Mouse (Mus musculus) stomach, embryonic 16.5 days (tissue): ENCODE results near the gene Macc1. TPM values are rescaled to one million over a fixed set of nuclear protein-coding genes. Genes with fewer than 3 reads are reported as not detected.
"Not testable (repeated sequence)": the region's sequence is repeated elsewhere in the genome, so short reads cannot be mapped to it uniquely, and the experiment has no call there.

ENCODE experiments used
- ATAC-seq: fragments of 200-750 bp; cut with Nextera tagmentation; 2 replicates; pipeline ENCODE4 v1.8.0; 2017; ENCODE audit warnings: moderate number of reproducible peaks, moderate TSS enrichment; ENCODE audit not compliant: insufficient read depth, low FRiP score
- H3K27ac ChIP-seq: fragments of 300-500 bp; sonication (generic); 2 replicates; pipeline ENCODE4 v1.5.1; 2014; ENCODE audit warnings: low read length
- H3K27me3 ChIP-seq: fragments of 300-500 bp; sonication (generic); 2 replicates; pipeline ENCODE4 v1.6.1; 2014; ENCODE audit warnings: low read length, control low read depth, mixed read lengths; ENCODE audit not compliant: control insufficient read depth, insufficient read depth
- H3K36me3 ChIP-seq: fragments of 300-500 bp; sonication (generic); 2 replicates; pipeline ENCODE4 v1.6.1; 2014; ENCODE audit warnings: low read length; ENCODE audit not compliant: control insufficient read depth, insufficient read depth
- H3K4me1 ChIP-seq: fragments of 300-500 bp; sonication (generic); 2 replicates; pipeline ENCODE4 v1.6.1; 2014; ENCODE audit warnings: low read length, control low read depth, mixed read lengths; ENCODE audit not compliant: control insufficient read depth, insufficient read depth
- H3K4me2 ChIP-seq: fragments of 300-500 bp; sonication (generic); 2 replicates; pipeline ENCODE4 v1.6.1; 2014; ENCODE audit warnings: low read depth, low read length, mixed read lengths
- H3K4me3 ChIP-seq: fragments of 300-500 bp; sonication (generic); replicated peaks from 2 replicates; pipeline ENCODE4 v1.5.1; 2014; ENCODE audit warnings: mild to moderate bottlenecking, low read length
- H3K9ac ChIP-seq: fragments of 300-500 bp; sonication (generic); 2 replicates; pipeline ENCODE4 v1.6.1; 2014; ENCODE audit warnings: low read length
- H3K9me3 ChIP-seq: fragments of 300-500 bp; sonication (generic); replicated peaks from 2 replicates; pipeline ENCODE4 v1.6.1; 2016; ENCODE audit warnings: low read length, control low read depth; ENCODE audit not compliant: control insufficient read depth
- WGBS: fragments of 180-500 bp; shearing (Covaris S2); extraction: QIAGEN DNeasy Blood & Tissue Kit; methylation state at CpG from one replicate; pipeline ENCODE4 v1.1.7; 2014; 5-methylcytosine and 5-hydroxymethylcytosine counted together
- polyA plus RNA-seq: library from polyadenylated mRNA; unstranded; fragments of >200 nt; fragmentation: Nextera tagmentation; extraction: Ambion mirVana; gene quantifications from 2 replicates; pipeline ENCODE4 v1.2.1, GENCODE M21; 2015

Macc1 gene
- polyA plus RNA-seq, 1 experiment from 2014 or later, result 7.2 TPM

GRCm38 (mm10) chr12:119313014-119313763, 881 bp upstream of the Macc1 start:
- no peak overlapping the region for H3K4me3 ChIP-seq
- H3K4me1 ChIP-seq, result no peaks in the 10 kb centered on the region
- no peak overlapping the region for H3K4me2 ChIP-seq
- 63% methylated on average over 3 of the region's 3 CpGs for whole genome bisulfite sequencing
- H3K9me3 ChIP-seq, result no peaks in the 10 kb centered on the region
- no peak overlapping the region for H3K9ac ChIP-seq
- H3K27ac ChIP-seq, result no peak overlapping the region
- no peaks in the 10 kb centered on the region for H3K36me3 ChIP-seq
- H3K27me3 ChIP-seq, result no peaks in the 10 kb centered on the region
- ATAC-seq, result no peak

GRCm38 (mm10) chr12:119318799-119319198, 4.7 kb downstream of the Macc1 start:
- ATAC-seq, result peak; percentile 37; the same call in 1 of the 2 replicates
- no peaks in the 10 kb centered on the region; the same call in 1 of the 2 replicates for H3K4me1 ChIP-seq
- H3K27me3 ChIP-seq, result no peaks in the 10 kb centered on the region
- 33% methylated on average over 1 of the region's 1 CpGs for WGBS
- H3K27ac ChIP-seq, result no peak overlapping the region
- no peaks in the 10 kb centered on the region for H3K36me3 ChIP-seq
- H3K4me2 ChIP-seq, result no peak overlapping the region
- no peak overlapping the region for H3K9ac ChIP-seq
- no peaks in the 10 kb centered on the region for H3K9me3 ChIP-seq
- H3K4me3 ChIP-seq, result no peak overlapping the region

- Histone ChIP-seq H3K4me3 (no peak overlapping the region), H3K9ac (no peak overlapping the region), H3K36me3 (no peaks in the 10 kb centered on the region), H3K4me2 (no peak overlapping the region), H3K27me3 (no peaks in the 10 kb centered on the region), H3K27ac (no peak overlapping the region), H3K9me3 (no peaks in the 10 kb centered on the region), H3K4me1 (no peaks in the 10 kb centered on the region)
- ATAC-seq, result no peak
Observed at GRCm38 (mm10) chr12:119325400-119325799, 11.3 kb downstream of the Macc1 start.

- Histone ChIP-seq H3K9me3 (no peaks in the 10 kb centered on the region), H3K27me3 (no peaks in the 10 kb centered on the region), H3K9ac (no peak overlapping the region), H3K4me1 (no peaks in the 10 kb centered on the region), H3K4me2 (no peak overlapping the region), H3K4me3 (no peak overlapping the region), H3K27ac (no peak overlapping the region), H3K36me3 (no peaks in the 10 kb centered on the region)
- 83% methylated on average over 4 of the region's 4 CpGs for WGBS
- no peak for ATAC-seq
Observed at GRCm38 (mm10) chr12:119330644-119331043, 16.6 kb downstream of the Macc1 start.

- no peaks in the 10 kb centered on the region for H3K27me3 ChIP-seq
- no peaks in the 10 kb centered on the region for H3K36me3 ChIP-seq
- H3K27ac ChIP-seq, result no peak overlapping the region
- no peak overlapping the region for H3K9ac ChIP-seq
- no peaks in the 10 kb centered on the region for H3K9me3 ChIP-seq
- H3K4me2 ChIP-seq, result no peak overlapping the region
- H3K4me3 ChIP-seq, result no peak overlapping the region
- no peak for ATAC-seq
- no peaks in the 10 kb centered on the region for H3K4me1 ChIP-seq
Observed at GRCm38 (mm10) chr12:119333376-119333775, 19.3 kb downstream of the Macc1 start.

GRCm38 (mm10) chr12:119352579-119352978, 38.5 kb downstream of the Macc1 start:
- not testable (repeated sequence) for H3K27me3 ChIP-seq, H3K4me1 ChIP-seq, ATAC-seq, H3K4me3 ChIP-seq, H3K27ac ChIP-seq, H3K36me3 ChIP-seq, H3K4me2 ChIP-seq, H3K9ac ChIP-seq, H3K9me3 ChIP-seq
- 42% methylated on average over 16 of the region's 16 CpGs for WGBS

- no peak overlapping the region for H3K4me2 ChIP-seq
- no peaks in the 10 kb centered on the region for H3K36me3 ChIP-seq
- ATAC-seq, result no peak
- no peak overlapping the region for H3K4me3 ChIP-seq
- H3K27ac ChIP-seq, result no peak overlapping the region
- H3K9me3 ChIP-seq, result no peaks in the 10 kb centered on the region
- no peaks in the 10 kb centered on the region for H3K4me1 ChIP-seq
- no peak overlapping the region for H3K9ac ChIP-seq
- no peaks in the 10 kb centered on the region for H3K27me3 ChIP-seq
- 52% methylated on average over 7 of the region's 7 CpGs for WGBS
Observed at GRCm38 (mm10) chr12:119357418-119358241, 43.6 kb downstream of the Macc1 start.

GRCm38 (mm10) chr12:119358242-119358515, 44.1 kb downstream of the Macc1 start:
- 29% methylated on average over 1 of the region's 1 CpGs for WGBS
- Histone ChIP-seq H3K4me2 (no peak overlapping the region), H3K4me3 (no peak overlapping the region), H3K9me3 (no peaks in the 10 kb centered on the region), H3K27ac (no peak overlapping the region), H3K36me3 (no peaks in the 10 kb centered on the region), H3K27me3 (no peaks in the 10 kb centered on the region), H3K9ac (no peak overlapping the region), H3K4me1 (no peaks in the 10 kb centered on the region)
- no peak for ATAC-seq

- Histone ChIP-seq H3K9ac (no peak overlapping the region), H3K4me1 (no peaks in the 10 kb centered on the region), H3K27ac (no peak overlapping the region), H3K27me3 (no peaks in the 10 kb centered on the region), H3K9me3 (no peaks in the 10 kb centered on the region), H3K36me3 (no peaks in the 10 kb centered on the region), H3K4me2 (no peak overlapping the region), H3K4me3 (no peak overlapping the region)
- WGBS, result 66% methylated on average over 1 of the region's 1 CpGs
- ATAC-seq, result no peak
Observed at GRCm38 (mm10) chr12:119365041-119365440, 51.0 kb downstream of the Macc1 start.
